Mouse (Mus musculus) heart, adult 9 months (tissue): ENCODE measurements around the gene Ptprm.

Source experiments
- DNase-seq, 2 experiments: peaks; one replicate each; pipeline ENCODE4 v3.0.0; 2022; ENCODE audit warnings: low spot score in 2 of 2

The Ptprm gene

DNA sequence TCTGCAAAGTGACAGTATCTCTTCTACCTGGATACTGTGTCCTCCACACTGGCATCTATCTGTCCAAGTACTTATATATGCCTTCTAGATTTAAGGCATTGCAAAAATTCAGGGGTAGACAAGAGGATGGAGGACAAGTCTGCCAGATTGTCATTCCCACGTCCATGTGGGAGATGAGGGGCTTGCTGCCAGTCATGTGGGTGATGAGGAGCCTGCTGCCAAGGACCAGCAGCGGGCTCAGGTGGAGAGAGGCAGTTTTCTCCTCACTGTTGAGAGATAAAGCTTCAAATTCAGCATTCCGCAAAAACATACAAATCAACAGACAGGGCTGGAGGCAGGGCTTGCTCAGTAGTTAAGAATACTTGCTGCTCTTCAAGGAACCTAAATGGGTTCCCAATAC, 66.8 kb downstream of the Ptprm start:
- no peak for DNase-seq

DNA sequence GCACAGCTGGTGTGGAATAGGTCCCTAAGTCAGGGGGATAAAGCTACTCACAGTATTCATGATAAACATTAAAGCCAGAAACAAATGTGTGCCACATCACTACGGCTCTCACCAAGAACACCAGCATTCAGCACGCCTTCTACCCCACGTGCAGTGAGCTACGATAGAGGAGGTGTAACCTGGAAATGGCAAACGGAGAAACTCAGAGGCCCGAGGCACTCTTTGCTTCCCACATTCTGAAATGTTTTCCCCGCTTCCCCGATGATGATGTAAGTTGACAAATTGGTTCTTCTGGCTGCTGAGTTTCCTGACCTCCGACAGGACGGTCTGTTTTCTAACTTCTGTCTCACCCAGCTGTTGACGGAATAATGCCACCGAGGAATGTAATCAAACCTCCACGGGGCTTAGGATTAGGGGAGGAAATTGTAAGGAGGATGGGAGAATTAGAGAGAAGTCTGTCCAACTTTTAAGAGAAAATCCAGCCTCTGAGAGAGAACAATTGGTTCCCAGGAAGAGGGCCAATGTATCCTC, 72.6 kb downstream of the Ptprm start:
- no peak for DNase-seq

DNA sequence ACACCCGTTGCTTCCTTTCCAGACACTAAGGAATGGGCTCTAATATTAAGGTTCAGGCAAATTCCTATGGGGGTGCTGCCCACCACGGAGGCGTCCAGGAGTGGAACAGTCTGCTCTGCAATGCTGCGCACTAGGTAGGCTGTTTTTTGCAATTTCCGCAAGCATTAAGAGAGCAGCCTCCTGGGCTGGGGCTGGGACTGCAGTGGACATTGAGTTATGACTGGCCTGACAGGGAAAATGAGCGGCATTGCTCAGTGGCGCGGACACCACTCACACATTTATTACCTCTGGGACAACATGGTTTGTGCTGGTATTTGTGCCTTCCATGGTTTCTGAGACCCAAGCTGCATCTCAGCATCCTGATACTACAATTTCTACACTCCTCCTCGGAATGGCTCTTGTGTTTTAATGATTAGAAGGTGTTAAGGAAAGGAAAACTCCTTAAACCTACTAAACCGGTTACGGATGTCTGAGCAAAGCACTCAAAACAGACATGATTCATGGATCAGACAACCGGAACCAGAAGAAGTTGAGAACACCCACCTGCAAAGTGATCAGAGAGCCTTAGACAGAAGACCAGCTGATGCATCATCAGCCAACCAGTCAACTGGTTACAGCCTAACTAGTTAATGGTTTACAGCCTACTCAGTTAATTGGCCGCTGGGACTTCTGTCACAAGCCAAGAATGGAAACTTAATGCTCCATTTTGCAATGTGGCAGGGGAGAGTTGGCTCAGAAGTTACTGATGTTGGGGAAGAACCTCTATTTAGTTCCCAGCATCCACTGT, 76.9 kb downstream of the Ptprm start:
- no peak for DNase-seq

DNA sequence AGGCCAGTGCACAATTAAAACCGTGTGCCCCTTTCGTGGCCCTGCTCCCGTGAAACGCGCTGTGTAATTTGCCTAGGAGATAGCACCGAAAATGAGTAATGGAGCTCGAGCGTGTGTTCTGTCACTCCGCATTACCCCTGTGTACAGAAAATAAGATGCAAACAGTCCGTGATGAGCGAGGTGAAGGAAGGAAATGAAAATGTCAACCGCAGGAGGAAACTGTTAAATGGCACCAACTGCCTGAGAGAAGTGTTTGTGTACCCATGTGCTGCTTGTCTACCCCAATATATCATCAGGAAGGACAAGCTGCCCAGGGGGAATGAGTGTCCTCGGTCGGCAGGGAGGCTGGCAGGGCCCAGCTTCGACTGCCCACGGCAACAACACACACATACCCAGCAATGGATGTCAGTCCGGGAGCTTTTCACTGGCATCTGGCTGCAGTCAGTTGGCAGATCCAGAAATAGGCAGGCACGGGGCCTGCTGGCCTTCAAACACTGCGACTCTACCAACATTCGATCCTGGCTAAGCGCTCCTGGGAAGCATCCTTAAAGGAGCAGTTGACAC, 79.6 kb downstream of the Ptprm start:
- peak; percentile 66 to 73 for DNase-seq

DNA sequence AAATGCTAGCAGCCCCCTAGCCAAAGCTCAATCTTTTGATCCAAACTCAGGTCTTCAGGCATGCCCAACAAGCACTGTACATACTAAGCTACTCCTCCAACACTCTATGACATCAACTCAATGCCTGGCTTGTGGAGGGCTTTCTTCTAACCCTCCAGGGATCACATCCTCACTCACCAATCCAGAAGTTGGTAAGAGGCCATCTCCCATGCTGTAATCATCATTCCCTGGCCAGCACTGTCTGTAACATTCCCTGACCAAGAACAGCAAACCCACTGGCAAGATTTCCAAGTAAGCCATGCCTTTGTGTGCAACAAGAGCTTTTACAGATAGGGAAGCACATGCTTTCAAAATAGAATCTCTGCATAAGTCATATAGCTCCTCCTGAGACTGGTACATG, 81.3 kb downstream of the Ptprm start:
- DNase-seq = peak; percentile 61 to 73

DNA sequence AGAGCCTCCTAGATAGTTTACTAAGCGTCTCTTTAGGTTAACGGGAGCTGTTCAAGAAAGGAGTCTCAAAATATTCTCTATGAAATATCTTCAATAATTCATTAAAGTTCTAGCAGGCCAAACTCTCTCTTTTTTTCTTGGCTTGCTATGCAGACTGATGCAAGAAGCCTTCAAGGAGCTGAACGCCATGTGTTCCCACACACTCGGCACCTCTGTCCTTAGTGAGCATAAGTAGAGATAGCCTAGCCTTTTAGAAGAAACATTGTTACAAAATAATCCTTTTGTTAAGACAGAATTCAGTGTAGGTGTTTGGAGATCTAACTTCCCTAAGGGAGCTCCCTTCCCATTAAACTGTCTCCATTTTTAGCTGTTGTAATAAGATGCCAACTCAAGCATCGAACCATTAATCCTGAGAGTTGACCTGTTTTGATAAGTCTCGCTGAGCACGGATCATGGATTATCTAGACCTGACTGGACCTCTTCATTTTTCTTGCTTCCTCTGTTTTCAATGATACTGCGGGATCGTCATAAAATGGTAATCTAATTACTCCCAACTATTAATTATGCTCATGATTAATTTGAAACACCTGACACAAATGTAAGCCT, 85.7 kb downstream of the Ptprm start:
- no peak for DNase-seq

DNA sequence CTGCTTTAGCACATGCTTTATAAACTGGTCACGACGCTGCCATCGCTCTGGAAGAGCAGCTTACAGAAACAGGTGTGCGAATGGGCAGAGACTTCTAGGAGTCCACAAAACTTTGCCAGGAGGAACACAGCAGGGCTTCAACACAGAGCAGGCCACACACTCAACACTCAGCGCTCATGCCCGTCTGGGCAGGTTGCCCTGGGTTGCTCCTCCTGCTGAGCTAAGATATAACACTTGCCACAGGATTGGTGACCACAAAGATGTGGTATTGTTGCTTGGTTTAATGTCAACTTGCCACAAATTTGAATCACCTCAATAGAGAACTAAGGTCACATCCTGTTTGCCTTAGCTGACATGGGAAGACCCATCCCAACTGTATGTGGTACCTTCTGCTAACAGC, 88.0 kb downstream of the Ptprm start:
- DNase-seq = peak in 1 of 2 experiments; percentile 48

DNA sequence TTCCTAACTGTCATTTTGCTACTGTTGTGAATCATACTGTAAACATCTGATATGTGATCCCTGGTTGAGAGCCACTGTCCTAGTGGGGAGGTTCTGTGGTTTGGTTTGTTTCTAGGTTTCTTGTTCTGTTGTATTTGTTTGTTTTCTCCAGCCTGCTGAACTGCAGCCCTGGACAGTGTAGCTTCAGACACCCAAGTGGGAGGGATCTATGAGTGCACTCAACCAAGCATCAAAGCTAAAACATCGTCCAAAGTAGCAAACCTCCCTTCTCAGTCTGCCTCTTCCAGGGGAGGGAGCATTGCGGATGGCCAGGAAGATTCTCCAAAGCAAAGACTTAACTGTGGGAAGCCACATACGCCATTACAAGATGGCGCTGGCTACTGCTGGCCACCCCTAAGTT, 88.7 kb downstream of the Ptprm start:
- no peak for DNase-seq

DNA sequence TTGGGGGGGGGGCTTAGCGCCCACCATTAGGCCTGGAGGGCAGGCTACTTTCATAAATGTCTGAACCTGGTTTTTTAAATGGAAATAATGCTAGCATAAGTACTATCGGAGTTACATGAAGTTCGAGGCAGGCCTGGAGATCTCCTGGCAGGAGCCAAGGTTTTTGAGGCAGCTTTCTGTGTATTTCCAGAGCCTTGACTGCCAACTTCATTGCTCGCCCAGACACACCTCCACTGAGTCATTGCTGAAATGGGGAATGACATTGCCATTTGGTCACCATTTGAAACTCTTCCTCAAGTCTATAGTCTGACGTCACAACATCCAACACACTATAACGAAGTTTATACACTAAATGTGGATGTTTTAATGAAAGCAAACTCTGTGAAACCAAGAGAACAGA, 89.5 kb downstream of the Ptprm start:
- DNase-seq = no peak

DNA sequence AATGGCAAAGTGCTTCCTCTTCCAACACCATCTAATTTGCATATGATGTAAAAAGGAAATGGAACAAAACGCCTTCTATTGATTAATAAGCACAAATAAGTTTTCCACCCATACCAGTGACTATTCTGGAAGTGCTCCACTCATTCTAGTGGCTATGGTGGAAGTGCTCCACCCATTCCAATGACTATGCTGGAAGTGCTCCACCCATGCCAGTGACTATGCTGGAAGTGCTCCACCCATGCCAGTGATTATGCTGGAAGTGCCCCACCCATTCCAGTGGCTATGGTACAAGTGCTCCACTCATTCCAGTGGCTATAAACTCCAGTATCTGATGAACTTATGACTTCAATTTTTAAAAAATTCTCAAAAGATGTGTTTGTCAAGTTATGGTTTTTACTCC, 91.2 kb downstream of the Ptprm start:
- no peak for DNase-seq

DNA sequence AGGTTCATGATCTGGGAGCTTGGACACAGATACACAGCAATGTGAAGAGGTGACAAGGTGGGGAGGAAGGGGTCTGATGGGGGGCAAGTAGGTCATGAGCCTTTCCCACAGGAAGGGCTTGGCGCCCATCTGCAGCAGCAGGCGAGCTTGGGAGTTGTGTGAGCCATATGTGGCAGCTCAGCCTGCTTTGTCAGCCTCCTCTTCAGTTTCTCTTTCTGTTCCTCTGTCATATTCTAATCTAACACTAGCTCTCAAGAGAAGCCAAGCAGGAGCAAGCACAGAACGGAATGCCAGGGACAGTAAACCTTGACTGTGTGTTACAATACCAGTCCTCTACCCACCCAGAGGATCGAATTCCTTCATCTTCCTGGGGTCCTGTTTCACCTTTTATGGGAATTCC, 94.2 kb downstream of the Ptprm start:
- DNase-seq = no peak

DNA sequence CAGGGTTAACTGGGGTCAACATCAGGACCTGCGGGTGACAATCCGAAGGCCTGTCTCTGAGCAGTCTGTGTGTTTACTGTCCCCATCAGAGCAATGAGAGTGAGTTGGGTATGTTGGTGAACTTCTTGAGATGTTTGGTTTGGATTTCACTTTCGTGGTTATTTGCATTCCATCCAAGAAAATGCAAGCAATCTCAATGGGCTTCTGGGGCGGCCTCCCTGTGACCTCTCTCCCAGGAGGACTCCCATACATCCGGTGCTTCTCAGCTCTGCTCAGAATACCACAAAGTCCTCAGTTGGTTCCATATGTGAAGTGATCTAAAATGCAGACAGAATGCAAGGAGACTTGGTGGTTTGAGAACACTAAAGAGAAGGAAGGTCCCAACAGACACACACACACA, 96.5 kb downstream of the Ptprm start:
- no peak for DNase-seq

DNA sequence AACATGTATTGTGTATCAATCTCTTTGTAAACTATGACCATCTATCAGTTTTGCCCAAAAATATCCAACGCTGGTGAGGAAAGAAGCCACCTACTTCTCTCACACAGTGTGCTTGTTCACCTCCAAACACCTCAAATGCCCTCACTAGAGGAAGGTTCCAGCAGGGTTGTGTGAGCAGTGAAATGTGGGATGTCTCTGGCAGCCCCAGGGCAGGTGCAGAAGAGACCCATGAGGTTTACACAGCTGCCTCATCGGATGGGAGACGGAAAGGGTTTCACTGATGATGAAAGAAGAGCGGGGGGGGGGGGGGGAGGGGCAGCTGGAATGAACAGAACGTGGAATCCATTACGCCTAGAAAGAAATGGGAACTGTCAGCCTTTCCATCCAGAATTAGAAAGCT, 98.1 kb downstream of the Ptprm start:
- no peak for DNase-seq

DNA sequence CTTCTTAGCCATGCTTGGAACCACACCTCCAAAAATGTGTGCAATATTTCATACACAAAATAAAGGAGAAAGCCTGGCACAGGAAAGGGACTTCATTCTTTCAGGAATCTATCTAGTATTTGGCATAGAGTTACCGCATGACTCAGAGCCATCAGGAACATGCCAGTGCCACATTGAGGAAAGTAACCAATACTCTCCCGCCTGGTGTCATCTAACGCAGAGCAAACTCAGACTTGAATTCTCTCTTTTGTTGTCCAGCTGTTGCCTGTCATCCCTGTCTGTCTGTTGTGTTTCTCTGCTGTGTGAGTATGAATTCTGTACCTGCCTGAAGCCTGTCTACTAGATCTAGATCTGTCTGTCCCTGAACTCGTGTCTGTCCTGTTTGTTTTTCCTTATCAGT, 100.8 kb downstream of the Ptprm start:
- DNase-seq = no peak

DNA sequence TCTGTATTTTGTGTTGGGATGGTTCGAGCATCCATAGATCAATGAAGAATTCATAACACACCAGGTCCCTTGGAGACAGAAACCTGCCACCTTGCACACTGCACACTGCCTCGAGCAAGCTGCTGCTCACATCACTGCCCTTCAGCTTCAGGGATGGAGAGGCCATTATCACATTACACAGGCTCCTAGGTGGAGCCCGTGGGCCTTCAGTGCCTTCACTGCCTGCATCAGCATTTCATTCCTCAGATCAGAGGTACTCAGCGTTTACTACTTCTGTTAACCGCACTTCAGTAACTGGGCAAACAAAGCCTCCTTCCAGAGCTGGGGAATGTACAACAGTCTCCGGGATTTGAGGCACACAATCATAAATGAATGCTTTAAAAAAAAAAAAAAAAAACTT, 101.3 kb downstream of the Ptprm start:
- DNase-seq = no peak

DNA sequence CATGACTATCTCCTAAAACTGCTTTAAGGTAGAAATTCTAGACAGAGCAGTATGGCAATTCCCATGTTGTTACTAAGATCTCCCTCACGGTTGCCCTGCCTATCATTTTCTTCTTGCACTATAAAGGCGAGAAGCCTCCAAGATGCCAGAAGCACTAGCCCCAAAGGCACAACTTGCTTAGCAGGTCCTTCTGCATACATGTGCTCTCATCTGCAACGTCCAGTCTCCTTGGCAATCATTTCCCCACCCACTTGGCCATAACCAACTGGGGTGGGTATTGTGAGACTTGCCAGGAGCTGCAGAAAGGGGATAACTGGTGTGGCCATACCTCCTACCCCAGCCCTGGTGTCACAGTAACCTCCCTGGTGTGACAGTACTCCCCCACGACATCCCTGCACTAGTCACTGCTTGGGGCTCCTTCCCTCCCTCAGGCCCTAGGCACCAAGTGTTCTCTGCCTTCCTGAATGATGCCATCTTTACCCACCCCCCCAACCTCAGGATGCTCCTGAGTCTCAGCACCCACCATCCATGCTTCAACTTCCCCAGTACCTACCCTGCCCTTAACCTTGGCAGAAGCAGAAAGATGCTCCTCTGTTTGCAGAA, 108.9 kb downstream of the Ptprm start:
- DNase-seq = no peak

DNA sequence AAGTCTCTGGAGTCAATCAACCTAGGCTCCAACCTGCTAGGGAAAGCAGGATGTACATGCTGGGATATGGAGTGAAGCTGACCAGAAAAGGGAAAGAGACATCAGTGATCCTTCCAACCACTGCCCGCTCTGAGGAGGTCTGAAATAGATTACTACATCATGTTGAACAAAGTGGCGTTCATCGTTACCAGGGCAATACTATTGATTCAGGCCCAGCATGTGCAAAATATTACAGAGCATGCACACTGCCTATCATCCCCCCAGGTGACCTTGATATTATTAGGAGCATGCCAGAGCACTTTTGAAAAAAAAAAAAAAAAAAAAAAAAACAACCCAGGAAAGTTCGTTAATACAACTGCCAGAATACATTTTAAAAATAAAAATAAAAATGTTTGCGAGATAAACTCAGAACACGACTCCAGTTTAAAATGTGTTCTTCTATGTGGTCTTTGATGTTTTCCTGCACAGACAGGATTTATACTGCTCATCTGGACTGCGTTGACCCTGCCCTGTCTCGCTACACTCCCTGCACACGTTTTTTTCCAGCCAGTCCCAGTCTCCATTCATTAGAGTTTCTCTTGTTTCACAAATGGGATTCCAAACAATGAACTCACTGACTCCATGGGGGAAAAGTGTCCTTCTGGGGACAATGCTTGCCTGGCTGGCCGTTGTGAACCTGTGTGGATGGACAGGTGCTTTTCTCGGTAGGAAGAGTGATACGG, 111.3 kb downstream of the Ptprm start:
- no peak for DNase-seq

DNA sequence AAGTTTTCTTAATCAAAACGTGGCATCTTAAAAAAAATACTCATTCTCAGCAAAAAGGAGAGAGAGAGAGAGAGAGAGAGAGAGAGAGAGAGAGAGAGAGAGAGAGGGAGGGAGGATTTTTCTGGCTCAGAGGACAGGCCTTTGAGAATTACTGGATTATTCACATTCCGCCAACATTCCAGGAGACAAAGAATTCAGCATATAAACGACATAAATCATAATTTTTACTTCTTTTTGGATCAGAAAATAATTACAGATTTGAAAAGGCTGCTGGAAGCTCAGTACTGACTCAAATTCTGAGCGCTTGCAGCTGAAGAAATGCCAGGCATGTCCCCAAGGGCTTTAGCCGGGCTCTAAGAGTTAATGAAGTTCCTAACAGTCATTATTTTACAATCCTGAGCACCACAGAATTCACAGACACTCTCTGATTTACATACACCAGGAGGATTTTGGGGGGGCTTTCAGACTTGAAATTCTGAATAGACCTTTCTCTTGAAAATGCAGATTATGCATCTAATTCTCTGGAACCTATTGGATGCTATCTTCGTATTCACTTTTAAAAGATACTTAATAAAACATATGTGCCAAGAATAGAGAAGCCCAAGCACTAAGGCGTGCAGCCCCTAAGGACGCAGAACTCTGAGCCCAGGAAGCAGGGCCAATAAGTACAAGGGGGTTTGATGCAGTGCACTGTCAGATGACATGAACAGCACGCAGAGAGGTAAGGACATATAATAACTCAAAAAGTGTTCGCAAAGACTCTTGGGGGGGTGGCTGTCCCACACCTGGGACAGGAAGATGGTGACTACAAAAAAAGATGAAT, 112.1 kb downstream of the Ptprm start:
- no peak for DNase-seq

DNA sequence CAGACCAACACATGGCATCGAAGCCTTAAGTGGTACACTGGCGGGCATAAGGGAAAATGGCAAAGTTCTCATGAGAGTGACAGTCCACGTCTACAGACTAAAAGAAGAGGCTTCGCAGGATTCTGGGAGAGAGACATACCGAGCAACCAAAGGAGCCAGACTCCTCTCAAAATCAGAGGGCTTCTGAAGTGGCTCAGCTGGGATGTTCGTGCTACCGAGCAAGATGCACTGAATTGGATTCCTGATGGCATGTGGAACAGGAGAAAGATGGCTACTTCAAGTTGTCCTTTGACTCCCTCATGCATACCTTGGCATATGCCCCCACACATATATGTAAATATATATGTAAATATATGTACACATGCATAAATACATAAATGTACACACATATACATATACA, 115.4 kb downstream of the Ptprm start:
- no peak for DNase-seq

DNA sequence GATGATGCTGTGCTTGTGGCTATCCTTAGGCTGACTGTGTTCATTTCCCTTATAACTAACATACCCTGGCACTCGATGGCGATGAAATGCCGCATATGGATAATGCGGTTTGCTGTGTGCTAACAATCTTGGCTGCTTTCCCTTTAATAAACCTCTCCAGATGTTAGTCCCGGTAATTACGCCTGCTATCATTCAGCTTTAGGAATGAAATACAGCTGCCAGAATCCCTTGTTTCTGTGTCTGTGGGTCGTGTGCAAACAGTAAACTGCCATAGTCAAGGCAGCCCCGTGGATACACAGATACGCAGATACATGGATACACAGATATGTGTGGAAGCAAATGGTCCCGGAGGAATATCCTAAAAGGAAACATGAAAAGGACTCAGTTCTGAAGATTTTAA, 116.8 kb downstream of the Ptprm start:
- DNase-seq = no peak

DNA sequence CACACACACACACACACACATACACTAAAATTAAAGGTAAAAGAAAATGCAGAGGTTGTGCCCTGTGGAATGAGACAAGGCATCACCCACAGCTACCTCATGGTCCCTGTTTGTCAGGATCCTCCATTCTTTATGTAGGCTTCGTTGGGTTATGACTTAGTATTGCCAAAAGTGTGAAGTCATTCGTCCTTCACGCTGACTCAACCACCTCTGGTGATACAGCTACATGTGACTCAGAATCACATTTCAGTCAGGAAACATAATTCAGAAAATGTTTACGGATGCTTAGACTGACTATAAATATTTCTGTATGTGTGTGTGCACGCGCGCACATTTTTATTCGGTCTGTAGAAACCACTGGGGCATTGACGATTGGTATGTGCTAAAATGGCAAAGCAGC, 121.2 kb downstream of the Ptprm start:
- no peak for DNase-seq
